Mouse (Mus musculus): ENCODE measurements around the gene Jtb. TPM values are rescaled to one million over a fixed set of nuclear protein-coding genes. Genes with fewer than 3 reads are reported as not detected.
A peak's percentile ranks its signal among the peaks of the same experiment; 100 is the strongest.

Gene Jtb
- polyA plus RNA-seq, 1 experiment from 2014 or later = 73.5 TPM

GRCm38 (mm10) chr3:90255784-90256353 is 24.5 kb downstream of the Jtb start:
- Histone ChIP-seq H3K9me3 (replicated peaks) (no peaks in the 10 kb centered on the region), H3K27ac (no peak overlapping the region), H3K4me1 (peaks cover 26% of the 10 kb centered on the region), H3K36me3 (peaks cover 60% of the 10 kb centered on the region), H3K4me3 (peak overlapping the region; percentile 87), H3K27me3 (ENCODE audit: low read depth, poor library complexity, severe bottlenecking) (no peaks in the 10 kb centered on the region)
- DNase-seq (ENCODE audit: low spot score) = no peak
- 94% methylated on average over 14 of the region's 14 CpGs for WGBS

GRCm38 (mm10) chr3:90256731-90257530 is 25.5 kb downstream of the Jtb start:
- Histone ChIP-seq H3K27ac (no peak overlapping the region), H3K4me3 (no peak overlapping the region; the same call in 1 of the 2 replicates), H3K27me3 (ENCODE audit: low read depth, poor library complexity, severe bottlenecking) (no peaks in the 10 kb centered on the region), H3K36me3 (peaks cover 61% of the 10 kb centered on the region), H3K4me1 (peaks cover 26% of the 10 kb centered on the region), H3K9me3 (replicated peaks) (no peaks in the 10 kb centered on the region)
- 94% methylated on average over 19 of the region's 19 CpGs for WGBS
- DNase-seq (ENCODE audit: low spot score) = no peak

GRCm38 (mm10) chr3:90258521-90258920 is 27.1 kb downstream of the Jtb start:
- no peak overlapping the region for H3K4me3 ChIP-seq
- H3K9me3 ChIP-seq (replicated peaks) = no peaks in the 10 kb centered on the region
- no peak for DNase-seq (ENCODE audit: low spot score)
- H3K4me1 ChIP-seq = peaks cover 25% of the 10 kb centered on the region
- H3K27me3 ChIP-seq (ENCODE audit: low read depth, poor library complexity, severe bottlenecking) = no peaks in the 10 kb centered on the region
- H3K27ac ChIP-seq = no peak overlapping the region
- H3K36me3 ChIP-seq = peaks cover 77% of the 10 kb centered on the region
- 91% methylated on average over 4 of the region's 4 CpGs for WGBS

GRCm38 (mm10) chr3:90263121-90263771 is 31.8 kb downstream of the Jtb start:
- no peak overlapping the region for H3K4me3 ChIP-seq
- H3K27ac ChIP-seq = no peak overlapping the region
- peaks cover 22% of the 10 kb centered on the region for H3K4me1 ChIP-seq
- H3K36me3 ChIP-seq = peaks cover 73% of the 10 kb centered on the region
- no peaks in the 10 kb centered on the region for H3K27me3 ChIP-seq (ENCODE audit: low read depth, poor library complexity, severe bottlenecking)
- no peak for DNase-seq (ENCODE audit: low spot score)
- H3K9me3 ChIP-seq (replicated peaks) = no peaks in the 10 kb centered on the region
- whole genome bisulfite sequencing = 90% methylated on average over 5 of the region's 5 CpGs

- no peaks in the 10 kb centered on the region for H3K9me3 ChIP-seq (replicated peaks)
Observed at GRCm38 (mm10) chr3:90264687-90265033, 33.3 kb downstream of the Jtb start.

GRCm38 (mm10) chr3:90265034-90265931 is 33.9 kb downstream of the Jtb start, which contains the start of gene Dennd4b:
Gene Dennd4b, plus strand, starts transcription at chr3:90265185.
- peaks cover 18% of the 10 kb centered on the region for H3K4me1 ChIP-seq
- DNase-seq (ENCODE audit: low spot score) = peak; percentile 95
- peaks cover 66% of the 10 kb centered on the region for H3K36me3 ChIP-seq
- peak within 1 kb of the TSS; percentile 83 for H3K4me3 ChIP-seq
- no peaks in the 10 kb centered on the region for H3K9me3 ChIP-seq (replicated peaks)
- under 1% methylated on average over 87 of the region's 87 CpGs for WGBS
- no peaks in the 10 kb centered on the region for H3K27me3 ChIP-seq (ENCODE audit: low read depth, poor library complexity, severe bottlenecking)
- peak within 1 kb of the TSS; percentile 97 for H3K27ac ChIP-seq

More at GRCm38 (mm10) chr3:90264687-90265033, 33.3 kb downstream of the Jtb start:
- no peak for DNase-seq (ENCODE audit: low spot score)
- H3K4me3 ChIP-seq = peak overlapping the region; percentile 83
- 39% methylated on average over 10 of the region's 10 CpGs for WGBS
- no peaks in the 10 kb centered on the region for H3K27me3 ChIP-seq (ENCODE audit: low read depth, poor library complexity, severe bottlenecking)
- H3K27ac ChIP-seq = peak overlapping the region; percentile 97
- peaks cover 69% of the 10 kb centered on the region for H3K36me3 ChIP-seq
- peaks cover 18% of the 10 kb centered on the region for H3K4me1 ChIP-seq

GRCm38 (mm10) chr3:90265932-90266741 is 34.7 kb downstream of the Jtb start:
- H3K27ac ChIP-seq = peak overlapping the region; percentile 97
- H3K4me1 ChIP-seq = peaks cover 18% of the 10 kb centered on the region
- WGBS = 28% methylated on average over 16 of the region's 16 CpGs
- H3K9me3 ChIP-seq (replicated peaks) = no peaks in the 10 kb centered on the region
- no peaks in the 10 kb centered on the region for H3K27me3 ChIP-seq (ENCODE audit: low read depth, poor library complexity, severe bottlenecking)
- H3K36me3 ChIP-seq = peaks cover 63% of the 10 kb centered on the region
- DNase-seq (ENCODE audit: low spot score) = no peak
- peak overlapping the region; percentile 83 for H3K4me3 ChIP-seq

- Histone ChIP-seq H3K4me1 (peaks cover 18% of the 10 kb centered on the region), H3K9me3 (replicated peaks) (no peaks in the 10 kb centered on the region), H3K4me3 (no peak overlapping the region), H3K27me3 (ENCODE audit: low read depth, poor library complexity, severe bottlenecking) (no peaks in the 10 kb centered on the region), H3K36me3 (peaks cover 62% of the 10 kb centered on the region), H3K27ac (peak overlapping the region; percentile 97; the same call in 1 of the 2 replicates)
- DNase-seq (ENCODE audit: low spot score) = no peak
- 96% methylated on average over 20 of the region's 20 CpGs for WGBS
Observed at GRCm38 (mm10) chr3:90266901-90267775, 35.7 kb downstream of the Jtb start.

GRCm38 (mm10) chr3:90268190-90268589 is 36.8 kb downstream of the Jtb start:
- no peak overlapping the region for H3K4me3 ChIP-seq
- no peak overlapping the region for H3K27ac ChIP-seq
- no peaks in the 10 kb centered on the region for H3K9me3 ChIP-seq (replicated peaks)
- H3K27me3 ChIP-seq (ENCODE audit: low read depth, poor library complexity, severe bottlenecking) = no peaks in the 10 kb centered on the region
- DNase-seq (ENCODE audit: low spot score) = no peak
- 96% methylated on average over 11 of the region's 11 CpGs for WGBS
- H3K4me1 ChIP-seq = peaks cover 18% of the 10 kb centered on the region
- H3K36me3 ChIP-seq = peaks cover 60% of the 10 kb centered on the region

GRCm38 (mm10) chr3:90268971-90269370 is 37.6 kb downstream of the Jtb start:
- DNase-seq (ENCODE audit: low spot score) = no peak
- H3K27me3 ChIP-seq (ENCODE audit: low read depth, poor library complexity, severe bottlenecking) = no peaks in the 10 kb centered on the region
- 90% methylated on average over 16 of the region's 16 CpGs for WGBS
- no peak overlapping the region for H3K4me3 ChIP-seq
- peaks cover 18% of the 10 kb centered on the region for H3K4me1 ChIP-seq
- H3K9me3 ChIP-seq (replicated peaks) = no peaks in the 10 kb centered on the region
- H3K36me3 ChIP-seq = peaks cover 60% of the 10 kb centered on the region
- no peak overlapping the region for H3K27ac ChIP-seq

GRCm38 (mm10) chr3:90270784-90271183 is 39.4 kb downstream of the Jtb start:
- DNase-seq (ENCODE audit: low spot score) = no peak
- Histone ChIP-seq H3K27ac (no peak overlapping the region), H3K4me1 (peaks cover 11% of the 10 kb centered on the region), H3K27me3 (ENCODE audit: low read depth, poor library complexity, severe bottlenecking) (no peaks in the 10 kb centered on the region), H3K9me3 (replicated peaks) (no peaks in the 10 kb centered on the region), H3K4me3 (no peak overlapping the region), H3K36me3 (peaks cover 67% of the 10 kb centered on the region)
- 95% methylated on average over 8 of the region's 8 CpGs for WGBS

Data from limb, embryonic 10.5 days (tissue).